Mouse (Mus musculus): ENCODE measurements around the gene Slc39a2.
"Not testable (repeated sequence)": the region's sequence is repeated elsewhere in the genome, so short reads cannot be mapped to it uniquely, and the experiment has no call there.

Slc39a2 gene

GRCm38 (mm10) chr14:51903782-51904181 is 11.1 kb downstream of the Slc39a2 start:
- DNase-seq, result no peak

GRCm38 (mm10) chr14:51904706-51905105 is 12.0 kb downstream of the Slc39a2 start:
- no peak for DNase-seq

- DNase-seq, result no peak
These were observed 13.4 kb downstream of the Slc39a2 start for GRCm38 (mm10) chr14:51906102-51906501.

GRCm38 (mm10) chr14:51911301-51911700 is 18.6 kb downstream of the Slc39a2 start:
- no peak for DNase-seq

- DNase-seq, result peak; percentile 36 to 53
These were observed 19.8 kb downstream of the Slc39a2 start for GRCm38 (mm10) chr14:51912391-51913061.

GRCm38 (mm10) chr14:51913062-51913959 is 20.6 kb downstream of the Slc39a2 start:
- peak; percentile 87 to 95 for DNase-seq

- DNase-seq, result peak; percentile 79 to 91
These were observed 21.5 kb downstream of the Slc39a2 start, which contains the start of gene Ndrg2 for GRCm38 (mm10) chr14:51913960-51914762. Gene Ndrg2 (minus strand): TSS chr14:51914158.

- DNase-seq, result no peak
These were observed 22.3 kb downstream of the Slc39a2 start for GRCm38 (mm10) chr14:51915030-51915429.

- no peak for DNase-seq
These were observed 23.9 kb downstream of the Slc39a2 start for GRCm38 (mm10) chr14:51916539-51916938.

- no peak for DNase-seq
These were observed 25.4 kb downstream of the Slc39a2 start, which contains the start of gene Tppp2 for GRCm38 (mm10) chr14:51918125-51918524. Gene Tppp2 (plus strand): TSS chr14:51918425.

GRCm38 (mm10) chr14:51918966-51919365 is 26.3 kb downstream of the Slc39a2 start:
- DNase-seq, result no peak

GRCm38 (mm10) chr14:51921759-51922570 is 29.3 kb downstream of the Slc39a2 start:
- no peak for DNase-seq

- no peak for DNase-seq
These were observed 29.8 kb downstream of the Slc39a2 start, which contains the start of gene Rnase13 for GRCm38 (mm10) chr14:51922571-51922865. Gene Rnase13 (minus strand): TSS chr14:51922773.

GRCm38 (mm10) chr14:51922910-51923309 is 30.2 kb downstream of the Slc39a2 start:
- no peak for DNase-seq

- peak in 1 of 2 experiments; percentile 19 for DNase-seq
These were observed 30.8 kb downstream of the Slc39a2 start for GRCm38 (mm10) chr14:51923492-51923891.

- DNase-seq, result not testable (repeated sequence)
These were observed 34.2 kb downstream of the Slc39a2 start for GRCm38 (mm10) chr14:51926930-51927329.

GRCm38 (mm10) chr14:51929309-51929943 is 36.7 kb downstream of the Slc39a2 start:
- DNase-seq, result peak; percentile 63 to 78

GRCm38 (mm10) chr14:51929968-51930367 is 37.3 kb downstream of the Slc39a2 start:
- no peak for DNase-seq

GRCm38 (mm10) chr14:51930824-51931223 is 38.1 kb downstream of the Slc39a2 start:
- peak; percentile 74 to 83 for DNase-seq

- DNase-seq, result no peak
These were observed 39.7 kb downstream of the Slc39a2 start for GRCm38 (mm10) chr14:51932092-51933020.
